Mouse (Mus musculus): ENCODE results near the gene Cep57l1.

Gene Cep57l1

DNA sequence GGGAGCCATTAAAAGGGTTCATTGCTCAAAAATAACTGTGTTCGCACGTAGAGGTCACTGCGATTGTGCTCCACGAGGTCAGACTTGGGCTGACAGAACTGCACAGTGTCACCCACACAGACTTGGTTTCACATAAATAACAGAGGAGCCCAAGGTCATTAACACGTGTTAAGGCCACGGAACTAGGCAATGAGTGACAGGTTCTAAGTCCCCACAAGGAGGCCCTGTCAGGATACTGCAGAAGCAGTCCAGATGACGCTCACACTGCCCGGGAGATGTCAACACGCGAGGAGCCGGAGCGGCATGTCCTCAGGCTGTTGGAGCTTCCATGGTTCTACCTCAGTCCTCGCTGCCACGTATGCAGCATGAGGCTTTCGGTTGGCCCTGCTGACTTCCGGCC, 72.4 kb downstream of the Cep57l1 start:
- DNase-seq (ENCODE audit: low spot score) = no peak

DNA sequence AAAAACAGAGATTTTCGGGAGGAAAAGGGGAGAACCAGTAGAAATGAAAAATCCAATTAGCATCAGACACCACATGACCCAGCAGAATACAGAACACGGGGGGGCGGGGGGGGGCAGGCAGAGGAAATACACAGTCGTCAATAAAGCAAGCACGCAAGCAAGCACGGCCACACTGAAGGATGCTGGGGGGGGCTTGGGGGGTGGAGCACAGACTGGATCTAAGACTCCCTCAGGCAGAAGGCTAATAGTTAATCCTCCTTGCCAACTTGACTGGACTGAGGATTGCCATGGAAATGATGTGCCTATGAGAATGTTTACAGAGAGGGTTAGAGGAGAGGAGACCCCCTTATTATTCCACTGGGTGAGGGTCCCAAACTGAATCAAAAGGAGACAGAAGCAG, 74.3 kb downstream of the Cep57l1 start:
- no peak for DNase-seq (ENCODE audit: low spot score)

DNA sequence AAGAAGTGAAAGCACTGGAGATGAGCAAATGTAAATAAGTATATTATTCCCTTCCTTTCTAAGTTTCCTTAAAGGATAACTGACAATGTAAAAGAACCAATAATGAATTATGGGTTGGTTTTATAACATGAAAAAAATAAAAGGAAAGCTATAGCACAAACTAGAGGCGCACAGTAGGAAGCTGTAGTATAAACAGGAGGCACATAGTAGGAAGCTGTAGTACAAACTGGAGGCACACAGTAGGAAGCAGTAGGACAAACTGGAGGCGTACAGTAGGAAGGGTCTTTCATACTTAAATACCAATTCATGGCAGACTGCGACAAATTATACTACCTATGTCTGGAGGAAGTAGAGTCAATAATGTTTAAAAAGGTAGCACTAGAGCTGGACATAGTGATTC, 76.5 kb downstream of the Cep57l1 start:
- DNase-seq (ENCODE audit: low spot score) = no peak

DNA sequence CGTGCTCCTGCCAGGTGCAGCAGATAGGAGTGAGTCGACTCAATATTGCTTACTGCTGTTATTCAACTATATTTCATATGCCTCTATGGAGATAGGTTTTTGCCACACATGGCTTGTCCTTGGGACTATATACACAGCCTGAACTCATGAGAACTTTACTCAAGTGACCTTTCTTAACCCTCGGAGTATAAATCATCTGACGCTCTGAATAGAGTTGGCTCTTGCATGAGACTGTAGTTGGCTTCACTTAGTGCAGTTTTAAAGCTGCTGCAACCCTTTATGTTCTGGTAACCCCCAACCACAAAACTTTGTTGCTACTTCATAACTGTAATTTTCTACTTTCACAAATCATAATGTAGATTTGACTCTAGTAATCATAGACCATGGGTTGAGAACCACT, 77.7 kb downstream of the Cep57l1 start:
- no peak for DNase-seq (ENCODE audit: low spot score)

DNA sequence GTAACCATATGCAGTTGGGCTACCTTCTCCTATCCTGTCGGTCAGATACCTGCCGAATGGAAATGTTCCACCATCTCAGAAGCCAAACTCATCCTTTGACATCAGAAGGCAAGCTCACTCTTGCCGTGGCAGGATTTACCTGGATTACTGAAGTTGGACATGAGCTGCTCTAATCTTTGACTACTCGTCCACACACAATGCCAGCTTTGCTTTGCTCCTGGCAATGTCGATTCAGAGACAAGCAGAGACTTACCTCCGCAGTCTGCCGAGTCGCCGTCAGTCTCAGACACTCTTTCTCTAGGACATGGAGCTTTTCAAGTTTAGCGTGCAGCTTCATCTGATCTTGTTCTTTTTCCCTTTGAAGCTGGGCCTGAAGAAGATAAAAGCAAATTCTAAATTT, 78.9 kb downstream of the Cep57l1 start:
- no peak for DNase-seq (ENCODE audit: low spot score)

DNA sequence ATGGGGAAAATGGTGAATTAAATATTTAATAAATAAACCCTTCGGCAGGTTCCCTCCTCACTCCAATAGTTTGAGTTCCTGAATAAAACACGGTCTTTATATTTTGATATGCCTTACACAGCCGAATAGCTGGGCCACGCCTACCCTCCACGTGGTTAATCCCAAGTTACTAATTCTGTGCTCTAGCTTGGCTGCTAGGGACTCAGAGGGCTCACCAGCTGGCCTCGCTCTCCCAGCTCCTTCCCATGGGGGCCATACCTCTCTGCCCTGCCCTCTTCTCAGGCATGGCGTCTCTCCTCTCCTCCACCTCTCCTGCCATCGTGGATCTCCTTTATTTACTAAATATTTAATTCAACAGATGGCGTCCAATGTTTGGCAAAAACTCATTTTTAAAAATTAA, 83.5 kb downstream of the Cep57l1 start:
- DNase-seq (ENCODE audit: low spot score) = no peak

- DNase-seq (ENCODE audit: low spot score) = no peak
Measured at GRCm38 (mm10) chr10:41719587-41719986, 90.1 kb downstream of the Cep57l1 start.

GRCm38 (mm10) chr10:41716029-41716897, 93.4 kb downstream of the Cep57l1 start, which contains the start of gene Ccdc162:
Gene Ccdc162, minus strand, starts transcription at chr10:41716634.
- no peak for DNase-seq (ENCODE audit: low spot score)

DNA sequence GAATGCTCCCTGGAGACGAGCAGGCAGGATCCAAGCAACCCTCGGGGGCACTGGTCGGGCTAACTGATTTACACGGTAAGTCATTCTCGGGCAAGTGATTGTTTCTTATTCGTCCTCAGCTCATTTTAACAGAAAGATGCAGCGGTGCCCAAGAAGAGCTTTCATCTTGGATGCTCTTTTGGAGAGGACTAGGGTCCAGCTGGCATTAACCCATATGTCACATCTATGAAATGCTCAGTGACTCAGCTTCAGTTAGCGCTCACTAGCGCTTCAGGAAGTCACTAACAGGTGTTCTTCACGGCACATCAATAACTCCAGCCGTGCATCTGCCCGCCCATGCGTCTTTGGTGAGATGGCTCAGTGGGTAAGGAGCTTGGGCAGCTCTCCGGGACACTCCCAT, 94.1 kb downstream of the Cep57l1 start:
- DNase-seq (ENCODE audit: low spot score) = no peak

- DNase-seq (ENCODE audit: low spot score) = no peak
Measured at GRCm38 (mm10) chr10:41711467-41711866, 98.2 kb downstream of the Cep57l1 start.

- DNase-seq (ENCODE audit: low spot score) = no peak
Measured at GRCm38 (mm10) chr10:41710773-41711172, 98.9 kb downstream of the Cep57l1 start.

DNA sequence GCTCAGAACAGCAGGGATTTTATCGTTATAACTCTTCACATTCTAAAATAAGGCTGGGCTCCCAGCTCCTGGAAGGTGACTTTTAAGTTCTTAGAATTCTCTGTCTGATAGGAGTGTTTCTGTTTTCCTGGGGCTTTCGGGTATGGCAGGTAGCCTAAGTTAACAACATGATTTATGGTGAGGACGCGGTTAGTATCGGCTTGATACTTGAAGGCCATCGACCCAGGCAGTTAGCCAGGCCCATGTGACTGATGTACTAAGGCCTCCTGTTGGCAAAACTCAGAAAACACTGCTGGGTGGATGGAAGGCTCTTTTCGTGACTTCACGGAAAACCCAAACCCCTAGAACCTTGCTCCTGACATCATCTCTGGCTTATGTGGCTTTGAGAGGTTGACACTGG, 100.3 kb downstream of the Cep57l1 start:
- DNase-seq (ENCODE audit: low spot score) = no peak

DNA sequence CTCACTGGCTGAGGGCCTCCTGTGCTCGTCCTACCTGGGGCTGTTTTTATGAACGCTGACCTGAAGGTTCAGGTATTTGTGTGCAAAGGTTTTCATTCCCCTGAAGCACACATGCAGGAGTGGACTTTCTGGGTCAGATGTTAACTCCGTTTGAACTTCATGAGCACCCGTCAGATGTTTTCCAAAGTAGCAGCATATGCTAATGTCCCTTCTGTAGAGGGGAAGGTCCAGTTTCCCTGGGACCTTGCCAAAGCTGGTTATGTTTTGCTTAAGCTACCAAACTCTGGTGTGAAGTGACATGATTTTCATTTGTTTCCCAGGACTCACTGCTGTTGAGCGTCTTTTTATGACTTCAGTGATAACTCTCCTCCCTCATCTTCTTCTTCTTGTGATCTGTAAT, 110.0 kb downstream of the Cep57l1 start:
- no peak for DNase-seq (ENCODE audit: low spot score)

DNA sequence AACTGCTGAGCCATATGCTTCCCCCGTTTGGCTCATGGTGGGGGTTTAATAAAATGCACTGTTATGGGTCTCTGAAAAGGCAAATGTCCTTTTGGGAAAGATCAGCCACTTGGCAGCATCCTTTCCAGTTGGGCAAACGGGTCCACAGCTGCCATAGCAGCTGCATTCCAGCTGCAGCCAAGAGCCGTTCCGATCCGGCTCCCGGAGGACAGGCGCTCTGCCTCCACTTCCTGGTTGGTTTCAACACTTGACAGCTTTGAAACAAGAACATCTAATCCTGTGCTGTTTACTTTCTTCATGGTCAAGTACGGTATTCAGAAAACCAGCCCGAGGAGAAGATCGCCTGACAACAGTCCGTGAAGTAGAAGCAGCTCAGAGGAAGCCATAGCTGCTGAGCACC, 112.6 kb downstream of the Cep57l1 start:
- DNase-seq (ENCODE audit: low spot score) = no peak

GRCm38 (mm10) chr10:41690978-41691377, 118.7 kb downstream of the Cep57l1 start:
- no peak for DNase-seq (ENCODE audit: low spot score)

DNA sequence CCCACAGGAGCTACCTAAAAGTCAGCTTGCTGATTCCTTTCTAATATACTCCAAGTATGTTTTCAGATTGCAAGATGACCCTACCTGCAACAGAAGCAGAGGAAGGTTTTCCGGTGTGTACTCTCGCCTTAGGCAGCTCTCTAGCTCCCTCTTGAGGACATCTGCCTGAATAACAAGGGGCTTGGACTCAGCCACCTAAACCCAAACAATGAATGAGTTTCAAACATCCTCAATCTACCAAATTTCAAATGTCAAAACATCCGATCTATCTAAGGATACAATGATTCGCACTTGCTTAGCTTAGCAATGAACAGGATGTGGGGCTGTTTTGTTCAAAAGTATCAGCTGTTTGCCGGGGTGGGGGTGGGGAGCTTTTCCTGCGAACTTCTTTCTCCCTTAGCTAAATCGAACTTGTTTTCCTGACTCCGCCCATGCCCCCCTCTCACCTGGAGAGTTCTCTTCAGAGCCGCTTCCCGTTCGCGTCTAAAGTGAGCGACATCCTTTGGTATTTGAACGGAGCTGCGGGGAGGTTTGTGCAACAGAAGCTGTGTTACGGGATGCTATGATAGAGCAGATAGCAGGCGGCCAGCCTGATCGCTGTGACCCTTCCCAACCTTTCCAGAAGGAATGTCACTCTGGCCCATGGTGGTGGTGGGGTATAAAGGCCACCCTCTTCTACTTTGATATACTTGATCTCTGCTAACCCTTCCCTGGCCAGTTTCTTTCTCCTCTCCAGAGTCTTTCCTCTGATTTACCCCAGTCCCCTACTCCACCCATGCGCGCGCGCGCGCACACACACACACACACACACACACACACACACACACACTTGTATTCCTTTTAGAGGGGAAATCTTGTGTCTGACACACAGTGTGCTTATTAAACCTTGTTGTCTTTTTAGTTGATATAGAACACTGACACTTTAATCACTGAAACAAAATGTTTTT, 119.5 kb downstream of the Cep57l1 start:
- DNase-seq (ENCODE audit: low spot score) = no peak

DNA sequence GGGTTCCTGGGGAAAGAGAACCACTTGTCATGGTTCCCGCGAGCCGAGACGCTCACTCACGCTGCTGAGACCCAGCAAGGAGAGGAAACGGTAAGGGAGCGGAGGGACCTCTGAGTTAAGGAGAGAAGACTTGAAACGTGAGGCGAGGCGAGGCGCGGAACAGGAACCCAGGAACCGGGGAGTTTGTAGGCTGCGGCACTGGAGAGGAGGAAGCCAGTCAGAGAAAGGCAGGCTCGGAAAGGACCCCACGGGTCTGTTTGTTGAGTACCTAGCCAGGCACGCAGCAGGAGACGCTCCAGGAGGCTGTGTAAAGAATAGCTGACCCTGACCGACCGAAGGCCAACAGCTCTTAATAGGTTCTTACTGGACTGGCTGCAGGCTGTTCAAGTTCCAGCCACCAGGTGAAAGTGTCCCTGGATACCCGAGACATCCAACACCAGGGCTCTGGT, 125.1 kb downstream of the Cep57l1 start:
- DNase-seq (ENCODE audit: low spot score) = no peak

- DNase-seq (ENCODE audit: low spot score) = peak; percentile 85
Measured at GRCm38 (mm10) chr10:41682546-41683393, 126.9 kb downstream of the Cep57l1 start.

DNA sequence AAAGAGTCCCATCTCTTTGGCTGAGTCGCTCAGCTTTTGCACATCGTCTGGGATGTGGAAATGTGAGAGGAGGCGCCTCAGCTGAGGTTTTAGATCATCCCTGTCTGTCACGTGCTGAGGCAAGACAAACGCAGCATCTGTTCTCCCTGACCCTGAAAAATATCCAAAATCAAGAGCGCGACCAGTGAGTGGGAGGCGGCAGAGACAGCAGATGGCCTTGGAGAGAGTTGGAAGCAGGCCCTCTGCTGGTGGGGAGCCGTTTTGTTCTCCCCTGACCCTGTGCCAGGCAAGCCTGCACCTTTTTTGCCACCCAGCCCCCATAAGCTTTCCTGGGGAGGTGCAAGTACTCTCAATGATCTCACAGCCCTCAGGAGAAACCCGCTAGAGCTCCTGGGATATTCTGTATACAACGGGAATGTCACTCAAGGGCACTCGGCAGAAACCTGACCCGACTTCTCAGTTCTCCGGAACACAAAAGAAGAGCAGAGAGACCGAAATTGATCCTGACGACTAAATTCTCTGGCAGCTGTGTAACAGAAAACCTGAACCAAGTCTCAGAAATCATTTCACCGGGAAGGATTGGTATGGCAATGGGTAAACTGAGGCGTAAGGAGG, 130.8 kb downstream of the Cep57l1 start:
- DNase-seq (ENCODE audit: low spot score) = peak; percentile 63

DNA sequence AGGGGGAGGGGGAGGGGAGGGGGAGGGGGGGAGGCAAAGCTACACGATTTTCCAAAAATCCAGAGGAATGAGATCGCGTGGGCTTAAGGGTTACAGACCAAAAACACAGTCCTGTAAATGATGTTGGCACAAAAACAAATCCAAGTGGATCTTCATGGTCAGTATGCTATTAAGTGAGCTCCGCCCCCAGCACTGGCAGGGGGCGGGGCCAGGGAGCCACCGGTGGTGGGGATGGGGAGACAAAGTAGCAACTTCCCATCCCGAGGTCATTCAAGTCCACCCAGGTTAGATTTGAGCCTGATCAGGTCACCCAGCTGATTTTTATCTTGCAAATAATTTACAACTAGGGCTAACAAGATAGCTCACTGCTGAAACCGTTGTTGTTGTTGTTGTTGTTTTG, 132.3 kb downstream of the Cep57l1 start:
- DNase-seq (ENCODE audit: low spot score) = no peak

- no peak for DNase-seq (ENCODE audit: low spot score)
Measured at GRCm38 (mm10) chr10:41676661-41677061, 133.0 kb downstream of the Cep57l1 start.

All from layer of hippocampus, adult 9-10 months (tissue).